Mouse (Mus musculus) naive thymus-derived CD4-positive, alpha-beta T cell, adult 5 months (primary cell): Measurements from ENCODE around the gene Nrde2. TPM values are rescaled to one million over a fixed set of nuclear protein-coding genes. Genes with fewer than 3 reads are reported as not detected.

Experiments
- polyA plus RNA-seq: library from polyadenylated mRNA; unstranded; fragments of 100-300 nt; shearing (Covaris generic); gene quantifications from one replicate; pipeline ENCODE4 v1.2.1, GENCODE M21; 2017

The Nrde2 gene
- 24.5 TPM for polyA plus RNA-seq

GRCm38 (mm10) chr12:100159261-100159975 is at the start of gene Nrde2:
Gene Nrde2 (minus strand): TSS chr12:100159653.

GRCm38 (mm10) chr12:100198967-100199660 is 39.7 kb upstream of the Nrde2 start, which contains the start of gene Calm1:
Gene Calm1 (plus strand): TSS chr12:100199435.

GRCm38 (mm10) chr12:100109986-100110696 is 49.3 kb downstream of the Nrde2 start, which contains the start of gene Psmc1:
Gene Psmc1 (plus strand): TSS chr12:100110154.

Other genes with a start within 250 kb of the Nrde2 start
- not detected for gene Kcnk13, start 195.2 kb downstream of the Nrde2 start, polyA plus RNA-seq
- 105 TPM for gene Psmc1, start 49.5 kb downstream of the Nrde2 start, polyA plus RNA-seq
- gene Calm1, start 39.8 kb upstream of the Nrde2 start, polyA plus RNA-seq, result 1,139 TPM